Mouse (Mus musculus): ENCODE measurements around the gene Strap. TPM values are rescaled to one million over a fixed set of nuclear protein-coding genes. Genes with fewer than 3 reads are reported as not detected.

Strap gene
- total and polyA plus RNA-seq, 3 experiments = 109 to 291 (median 245) TPM

DNA sequence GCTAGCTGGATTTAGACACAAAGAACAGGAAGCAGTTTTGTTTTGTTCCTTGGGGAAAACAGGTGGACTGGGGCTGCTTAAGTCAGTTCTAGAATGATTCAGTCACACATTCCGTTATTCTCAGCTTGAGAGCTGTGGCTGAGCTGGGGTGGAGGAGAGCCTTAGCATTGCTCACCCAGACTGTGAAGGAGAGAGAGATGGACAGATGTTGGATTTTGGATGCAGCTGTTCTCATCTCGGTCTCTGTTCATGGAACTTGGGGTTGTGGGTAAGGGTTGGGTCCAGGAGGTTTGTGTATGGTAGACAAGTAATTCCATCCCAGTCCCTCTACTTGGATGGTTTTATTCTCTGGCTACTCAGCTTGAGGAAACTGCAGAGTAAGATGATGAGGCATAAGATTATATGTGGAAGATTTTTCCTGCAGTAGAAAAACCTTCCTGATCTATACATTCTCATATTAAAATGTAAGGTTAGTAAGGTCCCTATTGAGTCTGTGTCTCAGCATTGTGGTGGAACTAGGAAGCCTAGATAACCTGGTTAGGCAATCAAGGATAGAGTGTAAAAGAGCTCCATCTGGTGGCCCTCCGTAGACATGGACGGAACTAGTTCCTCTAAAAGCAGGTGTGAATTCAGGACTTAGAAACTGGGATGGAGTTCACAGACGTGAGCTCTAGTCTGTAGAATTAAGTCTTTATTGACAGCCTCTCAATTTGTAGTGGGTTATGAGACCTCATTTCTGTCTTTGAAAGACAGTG is 12.5 kb downstream of the Strap start:
- H3K27ac ChIP-seq (ENCODE audit: insufficient read depth, low read depth) = no peak overlapping the region
- no peak overlapping the region for H3K4me3 ChIP-seq (replicated peaks in 1 of 3; ENCODE audit: low read depth in 2 of 3, low read length in 2 of 3, poor library complexity in 1 of 3)
- no peaks in the 10 kb centered on the region for H3K9me3 ChIP-seq (replicated peaks; ENCODE audit: low read length)
- no peak overlapping the region for H3K9ac ChIP-seq (ENCODE audit: insufficient read depth, low read depth)
- H3K79me2 ChIP-seq (replicated peaks; ENCODE audit: control insufficient read depth, extremely low read depth, insufficient read depth, poor library complexity, severe bottlenecking) = peaks cover 2% of the 10 kb centered on the region; the same call in 1 of the 2 replicates
- in situ Hi-C loops (cut with MboI; ENCODE audit: low pct_ligation_motif_present, low pct_unique_long_range_greater_than_20kb, low sequenced_read_pairs) = loop anchor here (25.0 kb wide), 1 partner anchor 560 kb away; no protein-coding TSS in a partner anchor
- peaks cover 0 to 27% of the 10 kb centered on the region in 2 experiments; a peak in 2 of 4 replicates for H3K4me1 ChIP-seq (ENCODE audit: control insufficient read depth in 1 of 2, insufficient read depth in 2 of 2)
- TF ChIP-seq EP300 (IDR thresholded peaks at IDR 0.05; ENCODE audit: low read length) (peak; percentile 22; the same call in 1 of the 2 replicates), SIN3A (IDR thresholded peaks at IDR 0.05; ENCODE audit: low read length) (0 out of 2 replicates have a peak, but pooled peaks have one; percentile 24), MAZ (IDR thresholded peaks at IDR 0.05; ENCODE audit: low read depth, low read length) (no peak), RCOR1 (conservative IDR thresholded peaks at IDR 0.05; ENCODE audit: low read depth, low read length) (no peak), ELF1 (IDR thresholded peaks at IDR 0.05; ENCODE audit: low read depth, low read length) (0 out of 2 replicates have a peak, but pooled peaks have one; percentile 20), POLR2A (IDR thresholded peaks at IDR 0.05; ENCODE audit: low read depth, low read length) (no peak), MYC (IDR thresholded peaks at IDR 0.05; ENCODE audit: low read depth, low read length) (no peak), ZMIZ1 (IDR thresholded peaks at IDR 0.05; ENCODE audit: low read depth, low read length) (no peak), ZKSCAN1 (IDR thresholded peaks at IDR 0.05; ENCODE audit: borderline replicate concordance, low read depth, low read length) (no peak), RAD21 (IDR thresholded peaks at IDR 0.05; ENCODE audit: low read depth, low read length) (peak; percentile 31), POLR2AphosphoS2 (IDR thresholded peaks at IDR 0.05; ENCODE audit: low read depth, low read length) (no peak), CTCF (conservative IDR thresholded peaks at IDR 0.05 in 1 of 2, IDR thresholded peaks at IDR 0.05 in 1 of 2; ENCODE audit: low read depth in 2 of 2, low read length in 2 of 2) (peak; percentile 57 to 60; a peak in 3 of 4 replicates), ZC3H11A (IDR thresholded peaks at IDR 0.05; ENCODE audit: low read depth, low read length) (no peak), CHD1 (IDR thresholded peaks at IDR 0.05; ENCODE audit: low read depth, low read length) (no peak), USF1 (IDR thresholded peaks at IDR 0.05; ENCODE audit: low read depth, low read length) (no peak), BHLHE40 (IDR thresholded peaks at IDR 0.05; ENCODE audit: low read depth, low read length) (no peak), SMC3 (IDR thresholded peaks at IDR 0.05; ENCODE audit: low read depth, low read length) (peak; percentile 27; the same call in 1 of the 2 replicates), TCF12 (IDR thresholded peaks at IDR 0.05; ENCODE audit: low read depth, low read length) (no peak), UBTF (IDR thresholded peaks at IDR 0.05; ENCODE audit: low read depth, low read length) (no peak)
- H3K4me2 ChIP-seq (ENCODE audit: insufficient read depth, low read depth, poor library complexity, severe bottlenecking) = no peak overlapping the region
- peak; percentile 51 for DNase-seq (ENCODE audit: extremely low read depth)
- H3K27me3 ChIP-seq (replicated peaks) = no peaks in the 10 kb centered on the region
- dilution Hi-C loops (cut with MboI; ENCODE audit: extremely low pct_ligation_motif_present, extremely low pct_unique_long_range_greater_than_20kb, low sequenced_read_pairs) = no loop called here
- H3K36me3 ChIP-seq (replicated peaks in 1 of 2; ENCODE audit: control insufficient read depth in 1 of 2, insufficient read depth in 1 of 2, low read length in 1 of 2) = peaks cover 62 to 85% of the 10 kb centered on the region in 2 experiments

Data from CH12.LX (cell line).